Mouse (Mus musculus) liver, embryonic 16.5 days (tissue): ENCODE measurements around the gene Edem2. TPM values are rescaled to one million over a fixed set of nuclear protein-coding genes. Genes with fewer than 3 reads are reported as not detected.

Source experiments
- ATAC-seq: fragments of 200-750 bp; cut with Nextera tagmentation; 2 replicates; pipeline ENCODE4 v1.8.0; 2017; ENCODE audit warnings: low read depth, mild to moderate bottlenecking, moderate number of reproducible peaks, moderate library complexity
- H3K27ac ChIP-seq: fragments of 300-500 bp; sonication (generic); 2 replicates; pipeline ENCODE4 v1.5.1; 2014; ENCODE audit warnings: mild to moderate bottlenecking, low read length
- H3K27me3 ChIP-seq: fragments of 300-500 bp; sonication (generic); 2 replicates; pipeline ENCODE4 v1.6.1; 2014; ENCODE audit warnings: low read depth, low read length, mixed read lengths; ENCODE audit not compliant: control insufficient read depth, insufficient read depth
- H3K36me3 ChIP-seq: fragments of 300-500 bp; sonication (generic); 2 replicates; pipeline ENCODE4 v1.6.1; 2014; ENCODE audit warnings: mild to moderate bottlenecking; ENCODE audit not compliant: control insufficient read depth, insufficient read depth
- H3K4me1 ChIP-seq: fragments of 300-500 bp; sonication (generic); 2 replicates; pipeline ENCODE4 v1.6.1; 2014; ENCODE audit warnings: low read depth, low read length, mixed read lengths; ENCODE audit not compliant: control insufficient read depth
- H3K4me2 ChIP-seq: fragments of 300-500 bp; sonication (generic); 2 replicates; pipeline ENCODE4 v1.6.1; 2014; ENCODE audit warnings: low read depth, low read length, mixed read lengths
- H3K4me3 ChIP-seq: fragments of 300-500 bp; sonication (generic); 2 replicates; pipeline ENCODE4 v1.5.1; 2014; ENCODE audit warnings: low read depth, mild to moderate bottlenecking, low read length
- H3K9ac ChIP-seq: fragments of 300-500 bp; sonication (generic); 2 replicates; pipeline ENCODE4 v1.6.1; 2014; ENCODE audit warnings: low read depth, low read length
- H3K9me3 ChIP-seq: fragments of 300-500 bp; sonication (generic); replicated peaks from 2 replicates; pipeline ENCODE4 v1.6.1; 2016; ENCODE audit warnings: low read length; ENCODE audit not compliant: control insufficient read depth
- WGBS: fragments of 180-500 bp; shearing (Covaris S2); extraction: QIAGEN DNeasy Blood & Tissue Kit; methylation state at CpG from one replicate; pipeline ENCODE4 v1.1.7; 2014; ENCODE audit not compliant: insufficient replicate concordance; 5-methylcytosine and 5-hydroxymethylcytosine counted together
- polyA plus RNA-seq: library from polyadenylated mRNA; unstranded; fragments of >200 nt; fragmentation: Nextera tagmentation; extraction: Ambion mirVana; gene quantifications from 2 replicates; pipeline ENCODE4 v1.2.1, GENCODE M21; 2015

The Edem2 gene
- 29.5 and 30.3 TPM in 2 replicates for polyA plus RNA-seq

DNA sequence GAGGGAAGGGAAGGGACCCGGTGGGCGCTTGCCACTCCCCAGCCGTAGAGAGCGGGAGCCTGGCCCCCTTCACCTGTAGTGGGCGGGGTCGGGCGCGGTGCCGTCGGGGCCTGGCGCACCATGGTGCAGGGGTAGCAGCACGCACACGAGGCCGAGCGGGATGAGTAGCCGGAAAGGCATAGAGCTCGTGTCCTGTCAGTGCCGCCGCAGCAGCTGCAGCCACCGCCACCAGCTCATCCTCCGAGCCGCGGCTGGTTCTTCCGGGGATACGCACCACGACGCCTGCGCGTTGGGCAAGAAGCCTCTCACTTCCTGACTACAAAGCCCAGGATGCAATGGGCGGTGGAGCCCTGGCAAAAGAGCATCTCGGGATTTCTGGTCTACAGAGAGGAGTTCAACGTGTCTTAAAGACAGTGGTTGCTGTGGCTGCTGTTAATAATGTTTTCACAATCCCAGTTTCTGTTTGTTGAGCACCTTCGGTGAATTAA is at the start of gene Edem2:
Gene Edem2 (minus strand): TSS at position 318 of the 488 bp plus-strand sequence.
- Histone ChIP-seq H3K9me3 (no peaks in the 10 kb centered on the region), H3K36me3 (no peaks in the 10 kb centered on the region), H3K4me1 (peaks cover 13% of the 10 kb centered on the region), H3K9ac (peak within 1 kb of the TSS; percentile 72), H3K4me2 (peak within 1 kb of the TSS; percentile 91), H3K27me3 (no peaks in the 10 kb centered on the region), H3K4me3 (peak within 1 kb of the TSS; percentile 90), H3K27ac (no peak within 1 kb of the TSS)
- 0% methylated on average over 33 of the region's 33 CpGs for WGBS
- peak; percentile 93 for ATAC-seq

DNA sequence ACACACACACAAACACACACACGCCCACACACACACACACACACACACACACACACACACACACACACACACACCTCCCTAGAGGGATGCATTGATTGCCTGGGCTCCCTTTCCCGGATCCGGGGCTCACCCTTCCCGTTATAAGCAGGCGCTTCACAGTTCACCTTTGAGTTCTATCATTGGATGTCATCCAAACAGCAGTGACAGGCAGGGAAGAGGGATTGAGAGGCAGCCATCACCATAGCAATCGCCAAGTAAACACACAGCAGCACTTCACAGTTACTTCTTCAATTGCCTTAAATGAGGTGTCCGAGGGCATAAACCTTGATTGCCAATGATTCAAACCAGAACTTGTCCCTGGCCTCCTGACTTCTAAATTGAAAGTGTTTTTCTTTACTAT is 49.8 kb upstream of the Edem2 start:
- ATAC-seq, result no peak
- Histone ChIP-seq H3K9ac (no peak overlapping the region), H3K4me1 (no peaks in the 10 kb centered on the region; the same call in 1 of the 2 replicates), H3K4me3 (no peak overlapping the region), H3K4me2 (no peak overlapping the region), H3K36me3 (no peaks in the 10 kb centered on the region), H3K27me3 (peaks cover 39% of the 10 kb centered on the region), H3K9me3 (no peaks in the 10 kb centered on the region), H3K27ac (no peak overlapping the region)
- 37% methylated on average over 7 of the region's 7 CpGs for WGBS

- no peak overlapping the region for H3K4me3 ChIP-seq
- H3K36me3 ChIP-seq, result no peaks in the 10 kb centered on the region
- no peak overlapping the region for H3K9ac ChIP-seq
- no peaks in the 10 kb centered on the region; the same call in 1 of the 2 replicates for H3K4me1 ChIP-seq
- no peak overlapping the region for H3K4me2 ChIP-seq
- WGBS, result 48% methylated on average over 6 of the region's 6 CpGs
- ATAC-seq, result no peak
- H3K27me3 ChIP-seq, result peaks cover 49% of the 10 kb centered on the region
- H3K27ac ChIP-seq, result no peak overlapping the region
- no peaks in the 10 kb centered on the region for H3K9me3 ChIP-seq
Observed at GRCm38 (mm10) chr2:155778004-155778403, 48.7 kb upstream of the Edem2 start.

DNA sequence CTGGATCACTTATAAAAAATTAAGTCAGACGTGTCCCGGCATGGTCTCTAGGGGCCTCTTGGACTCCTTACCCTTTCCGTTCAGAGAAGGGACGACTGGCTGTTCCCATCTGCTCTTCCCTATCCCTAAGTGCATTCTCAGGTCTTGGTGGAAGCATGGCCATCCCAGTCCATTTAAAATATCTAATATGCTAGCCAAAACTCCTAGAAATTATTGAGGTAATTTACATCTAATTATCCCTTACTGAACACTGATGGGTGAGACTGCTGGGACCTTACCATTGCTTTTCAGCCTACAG is 48.4 kb upstream of the Edem2 start:
- 62% methylated on average over 4 of the region's 4 CpGs for WGBS
- no peaks in the 10 kb centered on the region for H3K36me3 ChIP-seq
- peaks cover 53% of the 10 kb centered on the region for H3K27me3 ChIP-seq

DNA sequence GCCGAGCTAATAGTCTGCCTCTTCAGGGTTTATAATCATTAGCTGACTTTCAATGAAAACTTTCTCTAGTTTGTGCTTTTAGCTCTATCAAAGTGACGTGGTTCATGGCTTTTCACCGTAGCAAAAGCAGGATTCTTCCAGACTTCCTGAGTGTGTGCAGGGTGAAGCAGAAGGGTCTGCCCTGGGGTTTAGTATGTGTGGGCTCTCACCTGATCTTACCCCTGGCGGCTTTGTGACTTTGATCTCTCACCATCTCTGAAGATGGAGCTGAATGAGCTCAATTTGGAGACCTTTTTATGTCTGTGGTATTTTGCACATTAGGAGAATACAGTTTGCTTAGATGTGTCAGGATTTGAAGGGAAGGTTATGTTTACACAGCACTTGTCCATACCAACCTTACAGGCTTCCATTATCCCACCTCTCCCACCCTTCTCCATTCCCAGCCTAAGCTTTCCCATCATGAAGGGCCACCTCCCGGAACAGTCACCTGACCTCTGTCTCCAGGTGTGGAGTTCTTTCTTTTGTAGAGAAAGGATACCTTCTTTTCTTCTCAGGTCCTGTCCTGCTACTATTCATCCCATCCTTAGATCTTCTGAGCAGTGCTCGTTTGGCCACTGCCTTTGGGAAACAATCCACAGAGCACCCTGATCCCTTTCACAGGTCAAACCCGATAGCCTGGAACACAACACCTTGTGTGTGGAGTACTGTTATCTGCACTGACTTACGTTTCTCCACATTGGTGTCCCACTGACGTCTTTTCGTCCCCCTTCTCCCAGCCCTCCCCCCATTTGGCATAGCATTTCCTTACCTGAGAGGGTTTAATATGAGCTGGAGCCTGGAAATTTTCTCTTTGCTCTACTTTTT is 47.8 kb upstream of the Edem2 start:
- no peaks in the 10 kb centered on the region; the same call in 1 of the 2 replicates for H3K4me1 ChIP-seq
- 51% methylated on average over 10 of the region's 10 CpGs for WGBS
- no peak overlapping the region for H3K27ac ChIP-seq
- H3K36me3 ChIP-seq, result no peaks in the 10 kb centered on the region
- ATAC-seq, result no peak
- H3K4me3 ChIP-seq, result no peak overlapping the region
- peaks cover 56% of the 10 kb centered on the region for H3K27me3 ChIP-seq
- no peak overlapping the region for H3K4me2 ChIP-seq
- no peak overlapping the region for H3K9ac ChIP-seq
- H3K9me3 ChIP-seq, result no peaks in the 10 kb centered on the region

More for the DNA sequence above, 48.4 kb upstream of the Edem2 start:
- no peak overlapping the region for H3K27ac ChIP-seq
- H3K4me3 ChIP-seq, result no peak overlapping the region
- ATAC-seq, result no peak
- H3K4me1 ChIP-seq, result no peaks in the 10 kb centered on the region; the same call in 1 of the 2 replicates
- H3K4me2 ChIP-seq, result no peak overlapping the region
- H3K9ac ChIP-seq, result no peak overlapping the region
- H3K9me3 ChIP-seq, result no peaks in the 10 kb centered on the region

DNA sequence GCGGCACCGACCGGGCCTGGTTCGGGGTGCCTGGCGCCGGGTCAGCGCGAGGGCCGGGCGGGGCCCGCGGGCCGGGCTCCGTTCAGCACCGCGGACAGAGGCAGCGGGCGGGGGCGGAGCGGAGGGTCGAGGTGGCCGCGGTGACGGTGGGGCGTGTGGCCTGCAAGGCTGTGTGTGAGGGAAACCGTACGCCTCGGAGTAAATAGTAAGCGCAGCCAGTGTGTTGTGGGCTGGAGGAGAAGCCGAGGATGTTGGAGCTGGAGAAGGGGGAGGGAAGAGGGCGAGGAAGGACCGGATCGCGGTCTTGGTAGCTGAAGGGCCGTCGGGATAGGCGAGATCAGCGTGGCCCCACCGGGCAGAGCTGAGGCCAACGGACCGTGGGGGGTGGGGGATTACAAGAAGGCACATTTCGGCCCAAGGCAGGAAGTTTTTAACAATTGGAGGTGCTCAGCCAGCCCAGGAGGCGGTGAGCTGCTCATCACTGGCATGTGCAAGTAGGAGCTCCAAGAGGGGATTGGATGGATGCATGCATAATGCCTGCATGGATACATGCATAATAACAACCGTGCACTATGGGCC is 46.5 kb upstream of the Edem2 start:
- H3K9ac ChIP-seq, result no peak overlapping the region
- H3K27me3 ChIP-seq, result peaks cover 59% of the 10 kb centered on the region
- no peaks in the 10 kb centered on the region for H3K36me3 ChIP-seq
- no peaks in the 10 kb centered on the region; the same call in 1 of the 2 replicates for H3K4me1 ChIP-seq
- WGBS, result 2% methylated on average over 42 of the region's 44 CpGs
- no peaks in the 10 kb centered on the region for H3K9me3 ChIP-seq
- H3K27ac ChIP-seq, result no peak overlapping the region
- peak overlapping the region; percentile 64 for H3K4me2 ChIP-seq
- no peak for ATAC-seq
- H3K4me3 ChIP-seq, result peak overlapping the region; percentile 54

DNA sequence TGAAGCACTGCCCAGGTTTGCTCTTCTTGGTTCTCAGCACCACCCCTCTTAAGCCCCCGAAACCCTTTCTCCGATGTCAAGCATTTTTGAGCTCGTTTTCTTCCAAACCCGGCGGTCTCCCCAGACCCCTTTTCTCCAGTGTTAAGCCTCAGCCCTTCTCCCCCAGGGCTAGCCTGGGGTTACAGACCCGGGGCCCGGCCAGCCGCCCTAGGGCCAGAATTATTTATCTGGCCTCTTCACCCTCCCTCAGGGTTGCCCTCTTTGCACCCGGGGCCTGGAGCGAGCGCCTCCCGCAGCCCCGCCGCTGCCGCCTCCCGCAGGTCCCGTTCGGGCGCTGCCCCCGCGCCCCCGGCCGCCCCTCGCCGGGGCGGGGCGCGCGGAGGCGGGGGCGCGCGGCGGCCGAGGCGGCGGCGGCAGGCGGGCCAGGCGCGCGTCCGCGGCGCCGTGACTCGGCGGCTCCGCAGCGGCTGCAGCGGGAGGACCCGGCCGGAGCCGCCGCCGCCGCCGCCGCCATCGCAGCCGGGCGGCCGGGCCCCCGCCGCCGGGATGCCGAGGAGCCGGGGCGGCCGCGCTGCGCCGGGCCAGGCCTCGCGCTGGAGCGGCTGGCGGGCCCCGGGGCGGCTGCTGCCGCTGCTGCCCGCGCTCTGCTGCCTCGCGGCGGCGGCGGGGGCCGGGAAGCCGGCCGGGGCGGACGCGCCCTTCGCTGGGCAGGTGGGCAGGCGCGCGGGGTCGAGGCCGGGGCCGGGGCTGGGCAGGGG is 45.8 kb upstream of the Edem2 start, which contains the start of gene Mmp24:
Gene Mmp24 (plus strand): TSS at position 416 of the 758 bp plus-strand sequence.
- Histone ChIP-seq H3K4me2 (peak within 1 kb of the TSS; percentile 64), H3K36me3 (no peaks in the 10 kb centered on the region), H3K27me3 (peaks cover 59% of the 10 kb centered on the region), H3K4me1 (no peaks in the 10 kb centered on the region; the same call in 1 of the 2 replicates), H3K4me3 (peak within 1 kb of the TSS; percentile 54), H3K27ac (no peak within 1 kb of the TSS), H3K9me3 (no peaks in the 10 kb centered on the region), H3K9ac (no peak within 1 kb of the TSS)
- no peak for ATAC-seq
- 4% methylated on average over 59 of the region's 100 CpGs for WGBS

GRCm38 (mm10) chr2:155774261-155774926 is 45.1 kb upstream of the Edem2 start:
- H3K36me3 ChIP-seq, result no peaks in the 10 kb centered on the region
- no peaks in the 10 kb centered on the region; the same call in 1 of the 2 replicates for H3K4me1 ChIP-seq
- H3K27ac ChIP-seq, result no peak overlapping the region
- no peak overlapping the region for H3K9ac ChIP-seq
- peaks cover 59% of the 10 kb centered on the region for H3K27me3 ChIP-seq
- no peaks in the 10 kb centered on the region for H3K9me3 ChIP-seq
- 45% methylated on average over 11 of the region's 11 CpGs for WGBS
- no peak for ATAC-seq
- H3K4me3 ChIP-seq, result no peak overlapping the region
- no peak overlapping the region for H3K4me2 ChIP-seq
